Mouse (Mus musculus) heart, embryonic 16.5 days (tissue): Measurements from ENCODE around the gene Avp. TPM values are rescaled to one million over a fixed set of nuclear protein-coding genes. Genes with fewer than 3 reads are reported as not detected.

Experiments used
- ATAC-seq: fragments of 200-750 bp; cut with Nextera tagmentation; replicated peaks from 2 replicates; pipeline ENCODE4 v1.8.0; 2017; ENCODE audit warnings: moderate number of reproducible peaks; ENCODE audit not compliant: insufficient read depth, low FRiP score; ENCODE audit errors: extremely low read depth
- H3K27ac ChIP-seq: fragments of 300-500 bp; sonication (generic); 2 replicates; pipeline ENCODE4 v1.5.1; 2014; ENCODE audit warnings: mild to moderate bottlenecking, low read length, control low read depth, moderate library complexity
- H3K27me3 ChIP-seq: fragments of 300-500 bp; sonication (generic); 2 replicates; pipeline ENCODE4 v1.6.1; 2014; ENCODE audit warnings: low read length, mixed read lengths; ENCODE audit not compliant: control insufficient read depth, insufficient read depth
- H3K36me3 ChIP-seq: fragments of 300-500 bp; sonication (generic); 2 replicates; pipeline ENCODE4 v1.6.1; 2014; ENCODE audit not compliant: control insufficient read depth, insufficient read depth
- H3K4me1 ChIP-seq: fragments of 300-500 bp; sonication (generic); 2 replicates; pipeline ENCODE4 v1.6.1; 2014; ENCODE audit warnings: low read length, mixed read lengths; ENCODE audit not compliant: control insufficient read depth, insufficient read depth
- H3K4me2 ChIP-seq: fragments of 300-500 bp; sonication (generic); 2 replicates; pipeline ENCODE4 v1.6.1; 2014; ENCODE audit warnings: low read depth, mild to moderate bottlenecking, control low read depth, low read length
- H3K4me3 ChIP-seq: fragments of 300-500 bp; sonication (generic); 2 replicates; pipeline ENCODE4 v1.5.1; 2014; ENCODE audit warnings: mild to moderate bottlenecking, control low read depth, low read length
- H3K9ac ChIP-seq: fragments of 300-500 bp; sonication (generic); 2 replicates; pipeline ENCODE4 v1.6.1; 2014; ENCODE audit warnings: low read length, control low read depth
- H3K9me3 ChIP-seq: fragments of 300-500 bp; sonication (generic); replicated peaks from 2 replicates; pipeline ENCODE4 v1.6.1; 2016; ENCODE audit warnings: low read length; ENCODE audit not compliant: control insufficient read depth
- WGBS: fragments of 180-500 bp; shearing (Covaris S2); extraction: QIAGEN DNeasy Blood & Tissue Kit; methylation state at CpG from one replicate; pipeline ENCODE4 v1.1.7; 2014; 5-methylcytosine and 5-hydroxymethylcytosine counted together
- polyA plus RNA-seq: library from polyadenylated mRNA; unstranded; fragments of >200 nt; fragmentation: Nextera tagmentation; extraction: Ambion mirVana; gene quantifications from 2 replicates; pipeline ENCODE4 v1.2.1, GENCODE M21; 2015

Avp gene
- 0.37 TPM in 1 of 2 replicates, not detected in the other for polyA plus RNA-seq

- no peaks in the 10 kb centered on the region for H3K36me3 ChIP-seq
- H3K27me3 ChIP-seq, result peaks cover 52% of the 10 kb centered on the region
- no peak for ATAC-seq
- H3K9me3 ChIP-seq, result no peaks in the 10 kb centered on the region
- no peak within 1 kb of the TSS for H3K27ac ChIP-seq
- no peak within 1 kb of the TSS for H3K4me2 ChIP-seq
- no peak within 1 kb of the TSS for H3K4me3 ChIP-seq
- peaks cover 23% of the 10 kb centered on the region for H3K4me1 ChIP-seq
- WGBS, result 23% methylated on average over 10 of the region's 10 CpGs
- no peak within 1 kb of the TSS for H3K9ac ChIP-seq
Observed at GRCm38 (mm10) chr2:130582552-130582951, at the start of gene Avp. Gene Avp (minus strand): TSS chr2:130582554.

- WGBS, result under 1% methylated on average over 24 of the region's 25 CpGs
- H3K4me3 ChIP-seq, result peak within 1 kb of the TSS; percentile 97
Observed at GRCm38 (mm10) chr2:130629839-130630203, 47.5 kb upstream of the Avp start, which contains the start of the genes Fastkd5 and Ubox5. Gene Fastkd5 (minus strand): TSS chr2:130630027. Gene Ubox5 (minus strand): TSS chr2:130630038.

GRCm38 (mm10) chr2:130629080-130629838 lies 46.9 kb upstream of the Avp start:
- no peaks in the 10 kb centered on the region for H3K9me3 ChIP-seq
- H3K9ac ChIP-seq, result peak overlapping the region; percentile 95
- peaks cover 13% of the 10 kb centered on the region; the same call in 1 of the 2 replicates for H3K36me3 ChIP-seq
- peak overlapping the region; percentile 85 for H3K4me2 ChIP-seq
- 1% methylated on average over 37 of the region's 37 CpGs for WGBS
- H3K4me1 ChIP-seq, result peaks cover 11% of the 10 kb centered on the region
- peak overlapping the region; percentile 97 for H3K4me3 ChIP-seq
- peak; percentile 26 for ATAC-seq
- peaks cover 8% of the 10 kb centered on the region for H3K27me3 ChIP-seq
- peak overlapping the region; percentile 76 for H3K27ac ChIP-seq

More at GRCm38 (mm10) chr2:130629839-130630203, 47.5 kb upstream of the Avp start, which contains the start of the genes Fastkd5 and Ubox5:
- peak within 1 kb of the TSS; percentile 85 for H3K4me2 ChIP-seq
- peaks cover 13% of the 10 kb centered on the region for H3K27me3 ChIP-seq
- peaks cover 16% of the 10 kb centered on the region for H3K4me1 ChIP-seq
- H3K9ac ChIP-seq, result peak within 1 kb of the TSS; percentile 95
- no peaks in the 10 kb centered on the region for H3K9me3 ChIP-seq
- peak within 1 kb of the TSS; percentile 76 for H3K27ac ChIP-seq
- ATAC-seq, result peak; percentile 82
- H3K36me3 ChIP-seq, result peaks cover 13% of the 10 kb centered on the region; the same call in 1 of the 2 replicates

GRCm38 (mm10) chr2:130628424-130628823 lies 46.1 kb upstream of the Avp start:
- no peaks in the 10 kb centered on the region; the same call in 1 of the 2 replicates for H3K27me3 ChIP-seq
- no peak overlapping the region for H3K9ac ChIP-seq
- H3K36me3 ChIP-seq, result peaks cover 16% of the 10 kb centered on the region
- H3K4me2 ChIP-seq, result peak overlapping the region; percentile 85
- no peaks in the 10 kb centered on the region for H3K9me3 ChIP-seq
- H3K4me3 ChIP-seq, result no peak overlapping the region; the same call in 1 of the 2 replicates
- no peak overlapping the region for H3K27ac ChIP-seq
- peaks cover 8% of the 10 kb centered on the region for H3K4me1 ChIP-seq
- 59% methylated on average over 3 of the region's 3 CpGs for WGBS
- no peak for ATAC-seq

GRCm38 (mm10) chr2:130618972-130619371 lies 36.6 kb upstream of the Avp start:
- 88% methylated on average over 7 of the region's 7 CpGs for WGBS
- H3K27ac ChIP-seq, result no peak overlapping the region
- H3K4me2 ChIP-seq, result no peak overlapping the region
- H3K4me1 ChIP-seq, result no peaks in the 10 kb centered on the region
- ATAC-seq, result no peak
- no peak overlapping the region for H3K9ac ChIP-seq
- no peak overlapping the region for H3K4me3 ChIP-seq
- H3K27me3 ChIP-seq, result no peaks in the 10 kb centered on the region
- H3K36me3 ChIP-seq, result peaks cover 34% of the 10 kb centered on the region
- H3K9me3 ChIP-seq, result no peaks in the 10 kb centered on the region

- no peak overlapping the region for H3K4me2 ChIP-seq
- ATAC-seq, result no peak
- H3K27ac ChIP-seq, result no peak overlapping the region
- H3K9ac ChIP-seq, result no peak overlapping the region
- no peaks in the 10 kb centered on the region for H3K9me3 ChIP-seq
- no peaks in the 10 kb centered on the region for H3K4me1 ChIP-seq
- no peak overlapping the region for H3K4me3 ChIP-seq
- peaks cover 24% of the 10 kb centered on the region for H3K36me3 ChIP-seq
- 75% methylated on average over 3 of the region's 3 CpGs for WGBS
- no peaks in the 10 kb centered on the region for H3K27me3 ChIP-seq
Observed at GRCm38 (mm10) chr2:130613091-130613490, 30.7 kb upstream of the Avp start.

GRCm38 (mm10) chr2:130602195-130602594 lies 19.8 kb upstream of the Avp start:
- H3K27ac ChIP-seq, result no peak overlapping the region
- 82% methylated on average over 4 of the region's 4 CpGs for WGBS
- ATAC-seq, result no peak
- no peaks in the 10 kb centered on the region for H3K9me3 ChIP-seq
- peaks cover 35% of the 10 kb centered on the region for H3K36me3 ChIP-seq
- no peaks in the 10 kb centered on the region for H3K4me1 ChIP-seq
- H3K9ac ChIP-seq, result no peak overlapping the region
- no peak overlapping the region for H3K4me2 ChIP-seq
- H3K4me3 ChIP-seq, result no peak overlapping the region
- no peaks in the 10 kb centered on the region for H3K27me3 ChIP-seq

- H3K9ac ChIP-seq, result no peak overlapping the region
- H3K9me3 ChIP-seq, result no peaks in the 10 kb centered on the region
- H3K36me3 ChIP-seq, result peaks cover 33% of the 10 kb centered on the region
- no peak overlapping the region for H3K27ac ChIP-seq
- H3K4me3 ChIP-seq, result no peak overlapping the region
- no peak for ATAC-seq
- WGBS, result 61% methylated on average over 3 of the region's 3 CpGs
- no peaks in the 10 kb centered on the region for H3K4me1 ChIP-seq
- H3K27me3 ChIP-seq, result no peaks in the 10 kb centered on the region
- no peak overlapping the region for H3K4me2 ChIP-seq
Observed at GRCm38 (mm10) chr2:130598399-130598798, 16.0 kb upstream of the Avp start.

GRCm38 (mm10) chr2:130597601-130598010 lies 15.3 kb upstream of the Avp start:
- H3K27me3 ChIP-seq, result no peaks in the 10 kb centered on the region
- no peak overlapping the region for H3K4me2 ChIP-seq
- H3K4me3 ChIP-seq, result no peak overlapping the region
- 12% methylated on average over 1 of the region's 1 CpGs for WGBS
- H3K27ac ChIP-seq, result no peak overlapping the region
- no peaks in the 10 kb centered on the region for H3K4me1 ChIP-seq
- H3K36me3 ChIP-seq, result peaks cover 26% of the 10 kb centered on the region
- no peak; the same call in 1 of the 2 replicates for ATAC-seq
- H3K9ac ChIP-seq, result no peak overlapping the region
- H3K9me3 ChIP-seq, result no peaks in the 10 kb centered on the region
